Mouse (Mus musculus) midbrain, embryonic 14.5 days (tissue): Measurements from ENCODE around the gene Trib2. TPM values are rescaled to one million over a fixed set of nuclear protein-coding genes. Genes with fewer than 3 reads are reported as not detected.

Source experiments
- ATAC-seq: fragments of 200-750 bp; cut with Nextera tagmentation; 2 replicates; pipeline ENCODE4 v1.8.0; 2017; ENCODE audit warnings: moderate number of reproducible peaks, moderate library complexity; ENCODE audit not compliant: low FRiP score, low TSS enrichment
- DNase-seq: peaks from one replicate; pipeline ENCODE4 v3.0.0-alpha.2; 2015
- H3K27ac ChIP-seq: fragments of 300-500 bp; sonication (generic); replicated peaks from 2 replicates; pipeline ENCODE4 v1.5.1; 2014; ENCODE audit warnings: mild to moderate bottlenecking, low read depth, low read length, moderate library complexity
- H3K27me3 ChIP-seq: fragments of 300-500 bp; sonication (generic); 2 replicates; pipeline ENCODE4 v1.6.1; 2014; ENCODE audit warnings: low read length, control low read depth, mixed read lengths; ENCODE audit not compliant: control insufficient read depth, insufficient read depth
- H3K36me3 ChIP-seq: fragments of 300-500 bp; sonication (generic); 2 replicates; pipeline ENCODE4 v1.6.1; 2014; ENCODE audit warnings: low read length, control low read depth; ENCODE audit not compliant: control insufficient read depth, insufficient read depth
- H3K4me1 ChIP-seq: fragments of 300-500 bp; sonication (generic); 2 replicates; pipeline ENCODE4 v1.6.1; 2014; ENCODE audit warnings: mild to moderate bottlenecking, antibody characterized with exemption, low read length, control low read depth; ENCODE audit not compliant: control insufficient read depth, insufficient read depth
- H3K4me2 ChIP-seq: fragments of 300-500 bp; sonication (generic); 2 replicates; pipeline ENCODE4 v1.6.1; 2014; ENCODE audit warnings: mild to moderate bottlenecking, low read length, moderate library complexity
- H3K4me3 ChIP-seq: fragments of 300-500 bp; sonication (generic); replicated peaks from 2 replicates; pipeline ENCODE4 v1.5.1; 2014; ENCODE audit warnings: low read depth, low read length
- H3K9ac ChIP-seq: fragments of 300-500 bp; sonication (generic); replicated peaks from 2 replicates; pipeline ENCODE4 v1.6.1; 2014; ENCODE audit warnings: mild to moderate bottlenecking, low read length, moderate library complexity
- H3K9me3 ChIP-seq: fragments of 300-500 bp; sonication (generic); 2 replicates; pipeline ENCODE4 v1.6.1; 2016; ENCODE audit warnings: low read length, control low read depth, mixed read lengths; ENCODE audit not compliant: control insufficient read depth
- WGBS: fragments of 180-500 bp; shearing (Covaris S2); extraction: QIAGEN DNeasy Blood & Tissue Kit; methylation state at CpG from one replicate; pipeline ENCODE4 v1.1.7; 2014; 5-methylcytosine and 5-hydroxymethylcytosine counted together
- polyA plus RNA-seq: library from polyadenylated mRNA; unstranded; fragments of >200 nt; fragmentation: Nextera tagmentation; extraction: Ambion mirVana; gene quantifications from 2 replicates; pipeline ENCODE4 v1.2.1, GENCODE M21; 2014

Trib2 gene
- polyA plus RNA-seq, 1 experiment from 2014 or later, result 167 TPM

- ATAC-seq (no peak), DNase-seq (no peak)
- WGBS, result 83% methylated on average over 4 of the region's 4 CpGs
- Histone ChIP-seq H3K27ac (peak overlapping the region; percentile 50; the same call in 1 of the 2 replicates), H3K36me3 (peaks cover 92% of the 10 kb centered on the region), H3K4me3 (no peak overlapping the region), H3K9ac (no peak overlapping the region), H3K4me1 (peaks cover 42% of the 10 kb centered on the region), H3K27me3 (no peaks in the 10 kb centered on the region), H3K4me2 (no peak overlapping the region), H3K9me3 (no peaks in the 10 kb centered on the region)
Observed at GRCm38 (mm10) chr12:15800196-15800913, 16.4 kb downstream of the Trib2 start.

GRCm38 (mm10) chr12:15798019-15798418, 18.7 kb downstream of the Trib2 start:
- Histone ChIP-seq H3K9ac (no peak overlapping the region), H3K9me3 (no peaks in the 10 kb centered on the region), H3K36me3 (peaks cover 93% of the 10 kb centered on the region), H3K4me2 (no peak overlapping the region), H3K4me1 (peaks cover 24% of the 10 kb centered on the region), H3K27me3 (no peaks in the 10 kb centered on the region), H3K4me3 (no peak overlapping the region), H3K27ac (no peak overlapping the region)
- WGBS, result 84% methylated on average over 7 of the region's 7 CpGs
- DNase-seq (no peak), ATAC-seq (no peak)

GRCm38 (mm10) chr12:15795886-15796285, 20.8 kb downstream of the Trib2 start:
- 69% methylated on average over 3 of the region's 3 CpGs for WGBS
- Histone ChIP-seq H3K4me2 (no peak overlapping the region), H3K9ac (no peak overlapping the region), H3K4me3 (no peak overlapping the region), H3K27ac (no peak overlapping the region), H3K27me3 (no peaks in the 10 kb centered on the region), H3K36me3 (peaks cover 96% of the 10 kb centered on the region), H3K9me3 (no peaks in the 10 kb centered on the region), H3K4me1 (peaks cover 9% of the 10 kb centered on the region; the same call in 1 of the 2 replicates)
- ATAC-seq (no peak), DNase-seq (no peak)

GRCm38 (mm10) chr12:15793336-15793735, 23.4 kb downstream of the Trib2 start:
- H3K27ac ChIP-seq, result no peak overlapping the region
- 97% methylated on average over 8 of the region's 8 CpGs for WGBS
- no peak overlapping the region for H3K4me2 ChIP-seq
- peaks cover 88% of the 10 kb centered on the region for H3K36me3 ChIP-seq
- no peak overlapping the region for H3K9ac ChIP-seq
- no peak for DNase-seq
- H3K4me3 ChIP-seq, result no peak overlapping the region
- no peaks in the 10 kb centered on the region for H3K9me3 ChIP-seq
- no peaks in the 10 kb centered on the region for H3K4me1 ChIP-seq
- ATAC-seq, result no peak; the same call in 1 of the 2 replicates
- no peaks in the 10 kb centered on the region for H3K27me3 ChIP-seq

- H3K9me3 ChIP-seq, result no peaks in the 10 kb centered on the region
- no peak for ATAC-seq
- no peak overlapping the region for H3K9ac ChIP-seq
- no peak overlapping the region for H3K27ac ChIP-seq
- WGBS, result 84% methylated on average over 2 of the region's 2 CpGs
- no peaks in the 10 kb centered on the region for H3K27me3 ChIP-seq
- no peak overlapping the region for H3K4me3 ChIP-seq
- H3K36me3 ChIP-seq, result peaks cover 60% of the 10 kb centered on the region
- no peak overlapping the region for H3K4me2 ChIP-seq
- no peaks in the 10 kb centered on the region for H3K4me1 ChIP-seq
- no peak for DNase-seq
Observed at GRCm38 (mm10) chr12:15790181-15790580, 26.5 kb downstream of the Trib2 start.

GRCm38 (mm10) chr12:15777047-15777446, 39.7 kb downstream of the Trib2 start:
- Histone ChIP-seq H3K9me3 (no peaks in the 10 kb centered on the region), H3K4me3 (no peak overlapping the region), H3K9ac (no peak overlapping the region), H3K4me2 (no peak overlapping the region), H3K27me3 (no peaks in the 10 kb centered on the region), H3K36me3 (no peaks in the 10 kb centered on the region), H3K4me1 (no peaks in the 10 kb centered on the region), H3K27ac (no peak overlapping the region)
- DNase-seq (no peak), ATAC-seq (no peak)

GRCm38 (mm10) chr12:15771686-15772085, 45.0 kb downstream of the Trib2 start:
- no peak overlapping the region for H3K9ac ChIP-seq
- H3K9me3 ChIP-seq, result no peaks in the 10 kb centered on the region
- H3K27ac ChIP-seq, result no peak overlapping the region
- H3K4me3 ChIP-seq, result no peak overlapping the region
- H3K27me3 ChIP-seq, result no peaks in the 10 kb centered on the region
- 77% methylated on average over 6 of the region's 6 CpGs for WGBS
- ATAC-seq, result no peak
- H3K4me1 ChIP-seq, result no peaks in the 10 kb centered on the region
- no peak overlapping the region for H3K4me2 ChIP-seq
- DNase-seq, result no peak
- no peaks in the 10 kb centered on the region for H3K36me3 ChIP-seq

- Histone ChIP-seq H3K27me3 (no peaks in the 10 kb centered on the region), H3K27ac (no peak overlapping the region), H3K4me3 (no peak overlapping the region), H3K4me2 (no peak overlapping the region), H3K9me3 (no peaks in the 10 kb centered on the region), H3K36me3 (no peaks in the 10 kb centered on the region), H3K9ac (no peak overlapping the region), H3K4me1 (no peaks in the 10 kb centered on the region)
- ATAC-seq (no peak), DNase-seq (no peak)
- WGBS, result 89% methylated on average over 3 of the region's 3 CpGs
Observed at GRCm38 (mm10) chr12:15768536-15768935, 48.2 kb downstream of the Trib2 start.

- H3K27me3 ChIP-seq, result no peaks in the 10 kb centered on the region
- no peak overlapping the region for H3K4me2 ChIP-seq
- ATAC-seq (no peak), DNase-seq (no peak)
- no peak overlapping the region for H3K9ac ChIP-seq
- H3K9me3 ChIP-seq, result no peaks in the 10 kb centered on the region
- H3K4me3 ChIP-seq, result no peak overlapping the region
- no peak overlapping the region for H3K27ac ChIP-seq
- WGBS, result 93% methylated on average over 12 of the region's 12 CpGs
- no peaks in the 10 kb centered on the region for H3K4me1 ChIP-seq
- H3K36me3 ChIP-seq, result no peaks in the 10 kb centered on the region
Observed at GRCm38 (mm10) chr12:15765996-15766395, 50.7 kb downstream of the Trib2 start.
